Mouse (Mus musculus) heart, embryonic 14.5 days (tissue): ENCODE data around the gene Edem3. TPM values are rescaled to one million over a fixed set of nuclear protein-coding genes. Genes with fewer than 3 reads are reported as not detected.

Source experiments
- ATAC-seq: fragments of 200-750 bp; cut with Nextera tagmentation; 2 replicates; pipeline ENCODE4 v1.8.0; 2017; ENCODE audit warnings: low read depth, moderate TSS enrichment; ENCODE audit not compliant: insufficient number of reproducible peaks, insufficient read depth, low FRiP score
- H3K27ac ChIP-seq, 2 experiments: fragments of 200-500 bp in 1 of 2; fragments of 300-500 bp in 1 of 2; sonication (generic) in 1 of 2; replicated peaks in 1 of 2; 2 replicates each; pipeline ENCODE4 v1.5.1; 2012 to 2014; ENCODE audit warnings: low read depth in 2 of 2, low read length in 2 of 2, control low read depth in 1 of 2, mild to moderate bottlenecking in 1 of 2, mixed read lengths in 1 of 2; ENCODE audit not compliant: control insufficient read depth in 1 of 2, insufficient read depth in 1 of 2
- H3K27me3 ChIP-seq: fragments of 300-500 bp; sonication (generic); 2 replicates; pipeline ENCODE4 v1.6.1; 2014; ENCODE audit warnings: mild to moderate bottlenecking, low read length, control low read depth; ENCODE audit not compliant: control insufficient read depth, insufficient read depth
- H3K36me3 ChIP-seq: fragments of 300-500 bp; sonication (generic); 2 replicates; pipeline ENCODE4 v1.6.1; 2014; ENCODE audit warnings: mild to moderate bottlenecking, control low read depth, low read length, mixed read lengths; ENCODE audit not compliant: control insufficient read depth, insufficient read depth
- H3K4me1 ChIP-seq, 2 experiments: fragments of 200-500 bp in 1 of 2; fragments of 300-500 bp in 1 of 2; sonication (generic) in 1 of 2; 2 replicates each; pipeline ENCODE4 v1.6.1; 2012 to 2014; ENCODE audit warnings: low read length in 2 of 2, control low read depth in 1 of 2, mixed read lengths in 1 of 2; ENCODE audit not compliant: control insufficient read depth in 2 of 2, insufficient read depth in 2 of 2
- H3K4me2 ChIP-seq: fragments of 300-500 bp; sonication (generic); 2 replicates; pipeline ENCODE4 v1.6.1; 2014; ENCODE audit warnings: mild to moderate bottlenecking, low read length
- H3K4me3 ChIP-seq, 2 experiments: fragments of 200-500 bp in 1 of 2; fragments of 300-500 bp in 1 of 2; sonication (generic) in 1 of 2; 2 replicates each; pipeline ENCODE4 v1.5.1; 2012 to 2014; ENCODE audit warnings: low read length in 2 of 2, mild to moderate bottlenecking in 2 of 2, control low read depth in 1 of 2, low read depth in 1 of 2, moderate library complexity in 1 of 2; ENCODE audit not compliant: control insufficient read depth in 1 of 2, insufficient read depth in 1 of 2
- H3K9ac ChIP-seq: fragments of 300-500 bp; sonication (generic); 2 replicates; pipeline ENCODE4 v1.6.1; 2014; ENCODE audit warnings: mild to moderate bottlenecking, low read length
- H3K9me3 ChIP-seq: fragments of 300-500 bp; sonication (generic); 2 replicates; pipeline ENCODE4 v1.6.1; 2016; ENCODE audit warnings: low read length, control low read depth; ENCODE audit not compliant: control insufficient read depth
- WGBS: fragments of 180-500 bp; shearing (Covaris S2); extraction: QIAGEN DNeasy Blood & Tissue Kit; methylation state at CpG from one replicate; pipeline ENCODE4 v1.1.7; 2014; 5-methylcytosine and 5-hydroxymethylcytosine counted together
- polyA plus RNA-seq: library from polyadenylated mRNA; unstranded; fragments of >200 nt; fragmentation: Nextera tagmentation; extraction: Ambion mirVana; gene quantifications from 2 replicates; pipeline ENCODE4 v1.2.1, GENCODE M21; 2014

The Edem3 gene
- polyA plus RNA-seq, 1 experiment from 2014 or later = 17.1 TPM

GRCm38 (mm10) chr1:151753374-151753929 lies 1.7 kb upstream of the Edem3 start:
- H3K27me3 ChIP-seq = no peaks in the 10 kb centered on the region
- H3K9ac ChIP-seq = no peak overlapping the region
- no peak for ATAC-seq
- H3K27ac ChIP-seq = no peak overlapping the region
- 67% methylated on average over 8 of the region's 8 CpGs for WGBS
- H3K4me2 ChIP-seq = no peak overlapping the region
- no peaks in the 10 kb centered on the region for H3K9me3 ChIP-seq
- H3K4me3 ChIP-seq = no peak overlapping the region
- H3K36me3 ChIP-seq = no peaks in the 10 kb centered on the region
- peaks cover 0 to 17% of the 10 kb centered on the region in 2 experiments; a peak in 2 of 4 replicates for H3K4me1 ChIP-seq

DNA sequence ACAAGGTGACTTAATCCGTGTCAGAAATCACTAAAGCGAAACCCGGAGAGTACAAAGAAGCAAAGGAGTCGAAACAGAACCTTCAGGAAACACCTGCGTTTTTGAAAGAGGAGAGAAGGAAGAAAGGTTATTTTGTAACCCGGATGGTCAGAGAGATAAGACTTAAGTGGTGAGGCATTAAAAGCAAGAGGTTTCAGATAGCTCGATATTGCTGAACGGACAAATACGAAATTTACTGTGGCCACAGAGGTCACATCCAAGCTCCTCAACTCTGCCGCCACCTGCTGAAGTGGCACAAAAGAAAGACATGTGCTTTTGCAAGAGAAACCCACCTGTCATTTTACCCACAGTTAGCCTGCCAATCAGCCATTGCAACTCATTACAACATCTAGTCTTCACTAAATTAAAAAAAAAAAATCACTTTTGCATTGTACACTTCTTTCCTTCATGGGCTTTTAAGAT lies 1.1 kb upstream of the Edem3 start:
- Histone ChIP-seq H3K27ac (no peak overlapping the region), H3K4me3 (peak overlapping the region in 1 of 2 experiments; percentile 76; a peak in 2 of 4 replicates), H3K27me3 (no peaks in the 10 kb centered on the region), H3K4me1 (peaks cover 0 to 17% of the 10 kb centered on the region in 2 experiments; a peak in 2 of 4 replicates), H3K4me2 (peak overlapping the region; percentile 66), H3K9me3 (no peaks in the 10 kb centered on the region), H3K36me3 (no peaks in the 10 kb centered on the region), H3K9ac (peak overlapping the region; percentile 64; the same call in 1 of the 2 replicates)
- 59% methylated on average over 10 of the region's 10 CpGs for WGBS
- ATAC-seq = no peak

DNA sequence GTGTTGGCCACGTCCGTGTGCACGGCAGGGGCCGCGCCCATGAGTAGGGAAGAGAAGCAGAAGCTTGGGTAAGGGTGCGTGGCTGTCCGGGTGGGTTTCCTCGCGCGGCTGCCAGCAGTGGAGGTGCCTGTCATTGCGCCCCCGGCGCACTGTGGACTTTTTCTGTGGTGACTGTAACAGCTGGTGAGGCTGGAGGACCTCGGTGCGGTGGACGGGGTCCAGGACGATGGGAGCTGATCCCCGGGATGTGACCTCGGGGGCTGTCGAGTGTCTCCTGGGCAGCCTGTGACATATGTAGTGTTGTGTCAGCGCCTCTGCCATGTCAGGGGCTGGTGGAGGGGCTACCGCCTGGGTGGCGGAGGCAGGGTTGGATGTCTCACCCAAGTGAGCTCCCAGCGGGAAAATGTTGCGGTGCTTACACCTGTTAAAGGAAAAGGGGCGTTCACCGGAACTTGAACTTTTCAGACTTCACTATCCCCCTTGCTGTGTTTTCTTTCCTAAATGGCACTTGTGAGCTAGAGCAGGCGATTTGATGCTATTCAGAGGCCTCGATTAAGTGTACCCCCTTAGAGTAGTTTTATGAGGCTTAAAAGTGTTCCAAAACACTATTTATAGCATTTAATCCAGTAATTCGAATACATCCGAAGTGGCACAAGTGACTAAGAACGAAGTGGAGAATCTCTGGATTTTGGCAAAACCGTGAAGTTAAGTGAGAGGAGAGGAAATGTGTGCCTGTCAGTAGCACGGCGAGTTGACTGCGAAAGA lies 671 bp downstream of the Edem3 start:
- Histone ChIP-seq H3K9me3 (no peaks in the 10 kb centered on the region), H3K27ac (peak overlapping the region; percentile 48 to 84), H3K4me3 (peak overlapping the region; percentile 76 to 79), H3K27me3 (no peaks in the 10 kb centered on the region), H3K4me1 (peaks cover 0 to 17% of the 10 kb centered on the region in 2 experiments; a peak in 2 of 4 replicates), H3K9ac (peak overlapping the region; percentile 84), H3K36me3 (peaks cover 11% of the 10 kb centered on the region), H3K4me2 (peak overlapping the region; percentile 97)
- peak; percentile 5 for ATAC-seq
- 3% methylated on average over 36 of the region's 36 CpGs for WGBS

GRCm38 (mm10) chr1:151756425-151756728 lies 1.2 kb downstream of the Edem3 start:
- Histone ChIP-seq H3K4me1 (peaks cover 0 to 17% of the 10 kb centered on the region in 2 experiments; a peak in 2 of 4 replicates), H3K36me3 (peaks cover 16% of the 10 kb centered on the region), H3K9me3 (no peaks in the 10 kb centered on the region), H3K4me2 (peak overlapping the region; percentile 97), H3K27me3 (no peaks in the 10 kb centered on the region), H3K27ac (peak overlapping the region in 1 of 2 experiments; percentile 84; a peak in 1 of 4 replicates), H3K9ac (peak overlapping the region; percentile 84), H3K4me3 (peak overlapping the region; percentile 76 to 79; a peak in 3 of 4 replicates)
- WGBS = 7% methylated on average over 1 of the region's 1 CpGs
- ATAC-seq = no peak

GRCm38 (mm10) chr1:151758301-151758700 lies 3.1 kb downstream of the Edem3 start:
- peaks cover 0 to 17% of the 10 kb centered on the region in 2 experiments; a peak in 2 of 4 replicates for H3K4me1 ChIP-seq
- no peak for ATAC-seq
- H3K27ac ChIP-seq = no peak overlapping the region
- no peaks in the 10 kb centered on the region for H3K9me3 ChIP-seq
- H3K4me3 ChIP-seq = no peak overlapping the region
- no peaks in the 10 kb centered on the region for H3K27me3 ChIP-seq
- no peak overlapping the region for H3K4me2 ChIP-seq
- peaks cover 19% of the 10 kb centered on the region for H3K36me3 ChIP-seq
- H3K9ac ChIP-seq = no peak overlapping the region
- 81% methylated on average over 6 of the region's 6 CpGs for WGBS

GRCm38 (mm10) chr1:151758991-151759390 lies 3.8 kb downstream of the Edem3 start:
- Histone ChIP-seq H3K4me2 (no peak overlapping the region), H3K27ac (no peak overlapping the region), H3K36me3 (peaks cover 19% of the 10 kb centered on the region), H3K27me3 (no peaks in the 10 kb centered on the region), H3K9ac (no peak overlapping the region), H3K4me3 (no peak overlapping the region), H3K9me3 (no peaks in the 10 kb centered on the region), H3K4me1 (peaks cover 0 to 24% of the 10 kb centered on the region in 2 experiments; a peak in 2 of 4 replicates)
- no peak for ATAC-seq
- WGBS = 76% methylated on average over 2 of the region's 2 CpGs

DNA sequence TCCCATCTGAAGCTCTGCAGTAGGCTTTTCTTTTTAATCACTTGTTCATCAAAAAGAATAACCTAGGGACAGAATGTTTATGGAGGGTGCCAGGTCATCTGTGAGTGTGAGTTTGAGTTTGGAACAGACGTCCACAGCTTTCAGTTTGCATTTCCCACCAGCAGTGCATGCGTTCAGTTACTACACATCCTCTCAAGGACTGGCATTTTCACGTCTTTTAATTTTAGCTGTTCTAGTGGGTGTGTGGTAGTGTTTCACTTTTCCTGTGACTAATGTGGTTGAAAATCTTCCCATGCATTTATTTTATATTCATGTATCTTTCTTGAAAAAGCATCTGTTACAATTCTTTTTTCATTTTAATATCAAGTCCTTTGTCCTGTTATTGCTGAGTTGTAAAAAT lies 9.1 kb downstream of the Edem3 start:
- WGBS = 57% methylated on average over 3 of the region's 3 CpGs
- no peak overlapping the region for H3K4me3 ChIP-seq

More for the DNA sequence above, 9.1 kb downstream of the Edem3 start:
- no peak overlapping the region for H3K9ac ChIP-seq
- H3K36me3 ChIP-seq = peaks cover 19% of the 10 kb centered on the region
- H3K27me3 ChIP-seq = no peaks in the 10 kb centered on the region
- no peak overlapping the region for H3K27ac ChIP-seq
- no peak overlapping the region for H3K4me2 ChIP-seq
- H3K9me3 ChIP-seq = no peaks in the 10 kb centered on the region
- peaks cover 0 to 8% of the 10 kb centered on the region in 2 experiments; a peak in 1 of 4 replicates for H3K4me1 ChIP-seq
- no peak for ATAC-seq
